Mouse (Mus musculus) CH12.LX (cell line): ENCODE measurements at regions not wholly inside any gene's neighbourhood (a gene's known extent, or its start where the extent isn't known, plus 50 kb on each side); places are given as distances from the start of the nearest gene placed in this dataset.

ENCODE experiments used
- CTCF ChIP-seq, 2 experiments: IDR thresholded peaks in 1 of 2; conservative IDR thresholded peaks in 1 of 2; 2 replicates each; pipeline ENCODE4 v1.5.1; 2011 to 2012; ENCODE audit warnings: low read depth in 2 of 2, low read length in 2 of 2, improper control_type of control experiment in 1 of 2, inconsistent platforms in 1 of 2, mild to moderate bottlenecking in 1 of 2, moderate library complexity in 1 of 2
- EP300 ChIP-seq: IDR thresholded peaks from 2 replicates; pipeline ENCODE4 v1.6.1; 2011; ENCODE audit warnings: low read length, improper control_type of control experiment
- ETS1 ChIP-seq: conservative IDR thresholded peaks from 2 replicates; pipeline ENCODE4 v1.6.1; 2012; ENCODE audit warnings: low read depth, mild to moderate bottlenecking, inconsistent platforms, low read length, improper control_type of control experiment, moderate library complexity
- KAT2A ChIP-seq: IDR thresholded peaks from 2 replicates; pipeline ENCODE4 v1.6.1; 2012; ENCODE audit warnings: low read length, improper control_type of control experiment, inconsistent platforms; ENCODE audit not compliant: insufficient replicate concordance
- MAFK ChIP-seq: IDR thresholded peaks from 2 replicates; pipeline ENCODE4 v1.6.1; 2011; ENCODE audit warnings: low read length, improper control_type of control experiment; ENCODE audit not compliant: insufficient replicate concordance
- MAZ ChIP-seq: IDR thresholded peaks from 2 replicates; pipeline ENCODE4 v1.6.1; 2012; ENCODE audit warnings: low read depth, mild to moderate bottlenecking, inconsistent platforms, low read length, improper control_type of control experiment, moderate library complexity
- NRF1 ChIP-seq: IDR thresholded peaks from 2 replicates; pipeline ENCODE4 v1.6.1; 2014; ENCODE audit warnings: low read depth, mild to moderate bottlenecking, inconsistent platforms, low read length, improper control_type of control experiment, moderate library complexity
- POLR2A ChIP-seq: IDR thresholded peaks from 2 replicates; pipeline ENCODE4 v1.6.1; 2011; ENCODE audit warnings: low read depth, mild to moderate bottlenecking, improper control_type of control experiment, low read length
- RAD21 ChIP-seq: IDR thresholded peaks from 2 replicates; pipeline ENCODE4 v1.6.1; 2011; ENCODE audit warnings: low read depth, mild to moderate bottlenecking, low read length, improper control_type of control experiment, moderate library complexity
- UBTF ChIP-seq: IDR thresholded peaks from 2 replicates; pipeline ENCODE4 v1.6.1; 2012; ENCODE audit warnings: low read depth, mild to moderate bottlenecking, inconsistent platforms, low read length, improper control_type of control experiment, moderate library complexity
- ZMIZ1 ChIP-seq: IDR thresholded peaks from 2 replicates; pipeline ENCODE4 v1.6.1; 2012; ENCODE audit warnings: low read depth, mild to moderate bottlenecking, inconsistent platforms, low read length, improper control_type of control experiment

DNA sequence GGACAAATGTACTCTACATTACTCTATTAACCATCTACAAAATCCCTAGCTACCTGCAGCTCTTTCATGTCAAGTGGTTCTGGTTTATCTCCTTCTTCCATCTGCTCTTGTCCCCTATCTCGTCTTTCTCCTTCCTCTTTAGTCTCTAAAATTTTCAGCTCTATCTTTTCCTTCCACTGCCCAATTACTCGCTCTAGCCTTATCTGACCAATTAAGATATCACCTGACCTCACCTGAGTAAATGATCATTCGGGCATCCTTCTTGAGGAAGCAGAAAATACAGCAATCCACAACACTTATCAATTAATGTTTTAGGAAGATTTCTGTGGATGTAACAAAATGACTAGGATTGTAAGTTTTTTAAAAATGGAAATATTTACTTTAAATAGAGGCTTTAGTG lies 500.3 kb upstream of the Pcdh17 start:
- TF ChIP-seq CTCF (conservative IDR thresholded peaks at IDR 0.05 in 1 of 2, IDR thresholded peaks at IDR 0.05 in 1 of 2; ENCODE audit: low read depth in 2 of 2, low read length in 2 of 2) (no peak), KAT2A (no peak), MAFK (no peak), MAZ (no peak), ETS1 (no peak), POLR2A (no peak), EP300 (no peak), ZMIZ1 (no peak), RAD21 (no peak), UBTF (no peak), NRF1 (no peak)
